23 mouse cellular contexts compared by ENCODE assay signal in the genomic region with DNA sequence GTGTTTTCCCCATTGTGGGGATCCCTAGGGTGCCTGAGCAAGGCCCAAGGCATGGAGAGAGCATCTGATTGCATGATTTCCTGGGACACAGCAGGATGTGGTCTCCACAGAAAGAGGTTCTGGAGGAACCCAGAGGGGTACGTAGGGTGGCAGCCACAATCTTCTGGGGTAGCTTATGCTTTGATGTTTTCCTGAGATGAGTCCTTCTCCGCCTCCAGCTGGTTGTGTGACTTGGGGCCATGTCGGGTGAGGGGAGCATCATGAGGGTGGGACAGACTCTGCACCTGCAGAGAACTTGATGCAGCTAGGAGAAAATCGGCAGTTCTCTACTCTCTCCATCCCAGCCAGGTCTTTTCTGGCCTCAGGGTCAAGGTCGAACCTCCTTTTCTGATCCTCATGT. TPM values are rescaled to one million over a fixed set of nuclear protein-coding genes. Genes with fewer than 3 reads are reported as not detected.
DNase-seq lines count a peak whose midpoint lies in the region; ATAC-seq and TF ChIP-seq lines count a peak whose summit lies in the region.
"Had no signal": no experiment of that assay in that cellular context is flagged by ENCODE, and none has a peak within 500 bp of the region (broad histone marks: within the 10 kb centered on the region; RNA-seq: fewer than 3 reads in every experiment).

No protein-coding gene starts in this region.

- peak overlapping the region; percentile 39; the same call in 1 of the 2 replicates for H3K4me2 ChIP-seq in heart, embryonic 13.5 days
- H3K4me2 ChIP-seq in kidney, embryonic 16.5 days (replicated peaks; ENCODE audit: low read depth, low read length): no peak overlapping the region
- H3K4me2 ChIP-seq: hindbrain, embryonic 15.5 days; limb, embryonic 13.5 days; lung, embryonic 14.5 days; midbrain, embryonic 13.5 days had no signal

- intact Hi-C loops in heart, adult 2 months (cut with DNase I): no loop called here

- H3K27ac ChIP-seq in heart, embryonic 13.5 days (replicated peaks): peak overlapping the region; percentile 51
- H3K27ac ChIP-seq in heart, adult 2 months: no peak overlapping the region
- no peak overlapping the region for H3K27ac ChIP-seq in testis, adult 2 months (ENCODE audit: control insufficient read depth, insufficient read depth, low read depth, low read length)
- H3K27ac ChIP-seq in kidney, embryonic 16.5 days (ENCODE audit: low read length): no peak overlapping the region
- H3K27ac ChIP-seq: forebrain, embryonic 10.5 days; hindbrain, embryonic 15.5 days; limb, embryonic 13.5 days; liver, embryonic 14.5 days; midbrain, embryonic 13.5 days had no signal

- no peak for TF ChIP-seq POLR2A in heart, adult 2 months (IDR thresholded peaks at IDR 0.05; ENCODE audit: insufficient read depth, low read depth, low read length)
- TF ChIP-seq POLR2A in testis, adult 2 months (IDR thresholded peaks at IDR 0.05; ENCODE audit: control insufficient read depth, low read depth, low read length): no peak

- no peaks in the 10 kb centered on the region for H3K36me3 ChIP-seq in heart, embryonic 13.5 days
- no peaks in the 10 kb centered on the region for H3K36me3 ChIP-seq in heart, adult 2 months (ENCODE audit: control insufficient read depth, insufficient read depth, low read length)
- H3K36me3 ChIP-seq in testis, adult 2 months (ENCODE audit: control insufficient read depth, insufficient read depth, low read length): no peaks in the 10 kb centered on the region
- no peaks in the 10 kb centered on the region for H3K36me3 ChIP-seq in kidney, embryonic 16.5 days (ENCODE audit: insufficient read depth, low read length)
- H3K36me3 ChIP-seq: forebrain, embryonic 10.5 days; hindbrain, embryonic 15.5 days; midbrain, embryonic 13.5 days had no signal

- no peak overlapping the region for H3K4me3 ChIP-seq in heart, embryonic 13.5 days
- no peak overlapping the region for H3K4me3 ChIP-seq in heart, adult 2 months
- H3K4me3 ChIP-seq in testis, adult 2 months (ENCODE audit: control insufficient read depth, low read depth, low read length): peak overlapping the region; percentile 68
- H3K4me3 ChIP-seq in kidney, embryonic 16.5 days (ENCODE audit: low read length): no peak overlapping the region
- H3K4me3 ChIP-seq: forebrain, embryonic 10.5 days; hindbrain, embryonic 15.5 days; limb, embryonic 13.5 days; midbrain, embryonic 13.5 days had no signal

- TF ChIP-seq EP300 in heart, adult 2 months (IDR thresholded peaks at IDR 0.05; ENCODE audit: insufficient read depth, low read depth, low read length): no peak

- no peaks in the 10 kb centered on the region for H3K9me3 ChIP-seq in heart, embryonic 13.5 days
- no peaks in the 10 kb centered on the region for H3K9me3 ChIP-seq in kidney, embryonic 16.5 days (ENCODE audit: low read length)
- H3K9me3 ChIP-seq: forebrain, embryonic 10.5 days; hindbrain, embryonic 15.5 days; limb, embryonic 13.5 days; midbrain, embryonic 13.5 days had no signal

- no peak for TF ChIP-seq CTCF in heart, adult 2 months (IDR thresholded peaks at IDR 0.05)
- no peak for TF ChIP-seq CTCF in testis, adult 2 months (IDR thresholded peaks at IDR 0.05; ENCODE audit: control insufficient read depth, insufficient read depth, insufficient replicate concordance, low read depth, low read length)

- no peak overlapping the region for H3K9ac ChIP-seq in heart, embryonic 13.5 days
- no peak overlapping the region for H3K9ac ChIP-seq in heart, adult 2 months (ENCODE audit: low read depth, low read length)
- H3K9ac ChIP-seq in kidney, embryonic 16.5 days (replicated peaks; ENCODE audit: low read length): no peak overlapping the region
- H3K9ac ChIP-seq: forebrain, postnatal 0 days; hindbrain, embryonic 15.5 days; limb, embryonic 13.5 days; liver, embryonic 14.5 days; lung, embryonic 14.5 days; midbrain, embryonic 13.5 days had no signal

- no peak for DNase-seq in heart, adult 2 months
- no peak for DNase-seq in testis, postnatal 10 days (ENCODE audit: low spot score)
- DNase-seq in thymus, postnatal 10 days (ENCODE audit: low spot score in 2 of 2): peak; percentile 36 to 58
- DNase-seq in kidney, postnatal 14 days: no peak
- DNase-seq: adrenal gland, adult 8-10 months; B cell, adult 2 months; cerebellum, adult 18-20 months; cerebellum, postnatal 14 days; forebrain, postnatal 0 days; gastrocnemius, postnatal 36 days; heart, postnatal 14 days; kidney, adult 9 months; kidney, postnatal 36 days; layer of hippocampus, postnatal 36 days; lung, embryonic 14.5 days had no signal

- no peaks in the 10 kb centered on the region for H3K27me3 ChIP-seq in heart, embryonic 13.5 days (replicated peaks)
- no peaks in the 10 kb centered on the region for H3K27me3 ChIP-seq in heart, adult 2 months (ENCODE audit: control insufficient read depth, insufficient read depth, low read length)
- H3K27me3 ChIP-seq in testis, adult 2 months (ENCODE audit: control insufficient read depth, insufficient read depth, low read length): no peaks in the 10 kb centered on the region
- no peaks in the 10 kb centered on the region for H3K27me3 ChIP-seq in kidney, embryonic 16.5 days (ENCODE audit: insufficient read depth, low read length)
- H3K27me3 ChIP-seq: hindbrain, embryonic 15.5 days; limb, embryonic 13.5 days; midbrain, embryonic 13.5 days had no signal

- WGBS in heart, embryonic 13.5 days: 64% methylated on average over 5 of the region's 5 CpGs
- 75% methylated on average over 5 of the region's 5 CpGs for WGBS in heart, adult 2 months
- WGBS in kidney, embryonic 16.5 days: 84% methylated on average over 5 of the region's 5 CpGs

- H3K4me1 ChIP-seq in heart, embryonic 13.5 days: peaks cover 93% of the 10 kb centered on the region
- H3K4me1 ChIP-seq in heart, adult 2 months (ENCODE audit: control insufficient read depth, insufficient read depth, low read length): peaks cover 58% of the 10 kb centered on the region
- H3K4me1 ChIP-seq in testis, adult 2 months (ENCODE audit: control insufficient read depth, insufficient read depth, low read length): peaks cover 9% of the 10 kb centered on the region
- peaks cover 49% of the 10 kb centered on the region for H3K4me1 ChIP-seq in kidney, embryonic 16.5 days (ENCODE audit: insufficient read depth, low read length)

- H3K79me2 ChIP-seq in heart, adult 2 months (replicated peaks; ENCODE audit: control insufficient read depth, insufficient read depth, low read length): peaks cover 9% of the 10 kb centered on the region

- no peak for ATAC-seq in heart, embryonic 13.5 days (ENCODE audit: extremely low read depth, insufficient number of reproducible peaks, low FRiP score, low TSS enrichment)
- ATAC-seq in kidney, embryonic 16.5 days (ENCODE audit: low FRiP score, low TSS enrichment): no peak
- ATAC-seq: forebrain, postnatal 0 days; midbrain, embryonic 13.5 days had no signal

RNA-seq across cellular contexts. Expression of a gene that starts 36.4 kb away (rescaled TPM):
- polyA plus RNA-seq in heart, embryonic 13.5 days (2015; fragmentation: Nextera tagmentation; extraction: Ambion mirVana): 6.7 and 7.4 TPM in 2 replicates
- total RNA-seq in heart, adult 2 months (2021): 10 to 100 TPM; 45.1 to 52.0 TPM
- polyA plus RNA-seq in heart, adult 2 months (2012; rRNA removed): 42.7 and 52.6 TPM in 2 replicates
- polyA plus RNA-seq in testis, adult 2 months (2012; rRNA removed): 54.3 and 55.2 TPM in 2 replicates
- polyA plus RNA-seq in kidney, embryonic 16.5 days (2015; fragmentation: Nextera tagmentation; extraction: Ambion mirVana): 11.0 and 11.6 TPM in 2 replicates

Comparison
In these comparisons a context has a peak if more than half of its experiments do, and no peak if none do; other contexts are left out.
1. DNase-seq: peak in thymus, postnatal 10 days (2 of 2); none in heart, adult 2 months (0 of 2), testis, postnatal 10 days (single experiment) and kidney, postnatal 14 days (single experiment).